8 mouse cellular contexts compared by ENCODE assay signal in the genomic region with DNA sequence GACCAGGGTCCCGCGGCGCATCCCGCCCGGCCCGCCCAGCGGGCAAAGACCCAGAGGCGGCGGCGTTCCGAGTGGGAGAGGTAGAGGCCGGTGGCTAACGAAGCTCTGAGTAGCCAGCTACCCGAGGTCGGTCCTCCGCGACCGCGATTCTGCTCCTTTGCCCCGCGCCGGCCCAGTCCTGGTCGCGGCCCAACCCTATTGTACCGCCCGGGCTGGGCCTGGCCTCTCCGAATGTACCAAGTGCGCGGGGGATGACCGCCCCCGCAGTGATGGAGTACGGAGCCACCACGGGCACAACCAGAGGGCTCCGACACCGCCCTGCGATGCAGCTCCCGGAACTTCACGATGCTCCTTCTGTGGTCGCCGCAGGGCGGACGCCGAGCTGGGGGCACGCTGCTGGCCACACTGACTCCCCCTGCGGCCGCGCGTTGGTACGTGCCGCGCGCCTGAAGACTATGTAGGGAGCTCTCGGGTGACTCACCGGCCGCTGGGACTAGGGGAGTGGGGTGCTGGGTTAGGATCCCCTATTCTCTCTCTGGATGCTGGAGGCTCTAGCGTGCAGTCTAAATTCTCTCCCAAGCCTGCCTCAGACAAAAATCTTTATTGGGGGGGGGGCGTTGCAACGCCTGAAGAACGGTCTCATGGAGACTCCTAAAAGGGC. TPM values are rescaled to one million over a fixed set of nuclear protein-coding genes. Genes with fewer than 3 reads are reported as not detected.
DNase-seq lines count a peak whose midpoint lies in the region; ATAC-seq and TF ChIP-seq lines count a peak whose summit lies in the region.

Gene Map7d1 (minus strand): TSS at position 213 of the 661 bp plus-strand sequence.

- H3K9ac ChIP-seq in kidney, embryonic 15.5 days, result peak within 1 kb of the TSS; percentile 100

- no peaks in the 10 kb centered on the region for H3K9me3 ChIP-seq in heart, embryonic 10.5 days
- no peaks in the 10 kb centered on the region for H3K9me3 ChIP-seq in kidney, embryonic 15.5 days (replicated peaks)

- no peak for TF ChIP-seq CTCF in bone marrow macrophage, adult 2 months (IDR thresholded peaks at IDR 0.05; ENCODE audit: low read depth, low read length)
- no peak for TF ChIP-seq CTCF in embryonic fibroblast, embryonic 13.5 days (IDR thresholded peaks at IDR 0.05; ENCODE audit: borderline replicate concordance, insufficient read depth, low read length)

- H3K4me2 ChIP-seq in kidney, embryonic 15.5 days, result peak within 1 kb of the TSS; percentile 90

- DNase-seq in A20 (ENCODE audit: low read depth, low spot score) (peak; percentile 95), liver (peak; percentile 89)
- DNase-seq in heart, embryonic 10.5 days (ENCODE audit: low spot score), result peak; percentile 94
- peak; percentile 73 to 88 for DNase-seq in monocyte, adult 2 months (ENCODE audit: low read depth in 1 of 2, low spot score in 2 of 2)
- peak; percentile 78 to 81 for DNase-seq in spleen, postnatal 14 days (ENCODE audit: low spot score in 2 of 2)

- H3K27me3 ChIP-seq in heart, embryonic 10.5 days (ENCODE audit: insufficient read depth, poor library complexity, severe bottlenecking), result no peaks in the 10 kb centered on the region
- H3K27me3 ChIP-seq in kidney, embryonic 15.5 days, result no peaks in the 10 kb centered on the region

- peak; percentile 83 for ATAC-seq in kidney, embryonic 15.5 days (replicated peaks; ENCODE audit: low FRiP score)

- under 1% methylated on average over 58 of the region's 59 CpGs for WGBS in heart, embryonic 10.5 days
- under 1% methylated on average over 57 of the region's 59 CpGs for WGBS in kidney, embryonic 15.5 days

- TF ChIP-seq POLR2A in bone marrow macrophage, adult 2 months (IDR thresholded peaks at IDR 0.05; ENCODE audit: borderline replicate concordance, low read depth, low read length), result peak; percentile 92
- peak; percentile 99 for TF ChIP-seq POLR2A in embryonic fibroblast, embryonic 13.5 days (IDR thresholded peaks at IDR 0.05; ENCODE audit: low read depth, low read length)

- H3K27ac ChIP-seq in bone marrow macrophage, adult 2 months (ENCODE audit: insufficient read depth, low read depth, low read length), result peak within 1 kb of the TSS; percentile 95
- H3K27ac ChIP-seq in embryonic fibroblast, embryonic 13.5 days (ENCODE audit: insufficient read depth, low read length), result peak within 1 kb of the TSS; percentile 92
- peak within 1 kb of the TSS; percentile 100 for H3K27ac ChIP-seq in heart, embryonic 10.5 days
- H3K27ac ChIP-seq in kidney, embryonic 15.5 days, result peak within 1 kb of the TSS; percentile 94

- peaks cover 53% of the 10 kb centered on the region for H3K4me1 ChIP-seq in bone marrow macrophage, adult 2 months (ENCODE audit: control insufficient read depth, insufficient read depth, low read length)
- peaks cover 15% of the 10 kb centered on the region for H3K4me1 ChIP-seq in embryonic fibroblast, embryonic 13.5 days (ENCODE audit: control insufficient read depth, insufficient read depth, low read length)
- peaks cover 83% of the 10 kb centered on the region for H3K4me1 ChIP-seq in heart, embryonic 10.5 days
- peaks cover 84% of the 10 kb centered on the region for H3K4me1 ChIP-seq in kidney, embryonic 15.5 days

- peak within 1 kb of the TSS; percentile 77 for H3K4me3 ChIP-seq in bone marrow macrophage, adult 2 months (ENCODE audit: insufficient read depth, low read length)
- H3K4me3 ChIP-seq in embryonic fibroblast, embryonic 13.5 days (ENCODE audit: insufficient read depth, low read length), result peak within 1 kb of the TSS; percentile 96
- peak within 1 kb of the TSS; percentile 100 for H3K4me3 ChIP-seq in heart, embryonic 10.5 days
- H3K4me3 ChIP-seq in kidney, embryonic 15.5 days (replicated peaks), result peak within 1 kb of the TSS; percentile 99

- peaks cover 2% of the 10 kb centered on the region; the same call in 1 of the 2 replicates for H3K36me3 ChIP-seq in heart, embryonic 10.5 days
- peaks cover 3% of the 10 kb centered on the region; the same call in 1 of the 2 replicates for H3K36me3 ChIP-seq in kidney, embryonic 15.5 days

RNA-seq across cellular contexts. Expression of gene Map7d1, which starts in this region (rescaled TPM):
- polyA plus RNA-seq in bone marrow macrophage, adult 2 months (2012; ENCODE audit: insufficient read depth, insufficient read length, missing spikeins), result 131 and 139 TPM in 2 replicates
- 83.0 and 98.9 TPM in 2 replicates for polyA plus RNA-seq in embryonic fibroblast, embryonic 13.5 days (2011; ENCODE audit: insufficient read length, low read depth, missing spikeins)
- 49.1 and 74.8 TPM in 2 replicates for polyA plus RNA-seq in heart, embryonic 10.5 days (2016; fragmentation: Nextera tagmentation; extraction: Ambion mirVana)
- polyA plus RNA-seq in kidney, embryonic 15.5 days (2015; fragmentation: Nextera tagmentation; extraction: Ambion mirVana), result 39.6 and 40.7 TPM in 2 replicates

Comparison
In these comparisons a context has a peak if more than half of its experiments do, and no peak if none do; other contexts are left out.
1. Peak in every context shown above with its lines: DNase-seq, ATAC-seq, H3K4me3 ChIP-seq and H3K27ac ChIP-seq.